Mouse (Mus musculus) heart, postnatal 0 days (tissue): ENCODE results near the gene Pde4dip.

ENCODE experiments used
- CTCF ChIP-seq: IDR thresholded peaks from 2 replicates; pipeline ENCODE4 v1.5.1; 2016; ENCODE audit warnings: antibody characterized with exemption, control low read depth, low read depth
- EP300 ChIP-seq: IDR thresholded peaks from 2 replicates; pipeline ENCODE4 v1.6.1; 2016; ENCODE audit warnings: antibody characterized with exemption, low read depth

DNA sequence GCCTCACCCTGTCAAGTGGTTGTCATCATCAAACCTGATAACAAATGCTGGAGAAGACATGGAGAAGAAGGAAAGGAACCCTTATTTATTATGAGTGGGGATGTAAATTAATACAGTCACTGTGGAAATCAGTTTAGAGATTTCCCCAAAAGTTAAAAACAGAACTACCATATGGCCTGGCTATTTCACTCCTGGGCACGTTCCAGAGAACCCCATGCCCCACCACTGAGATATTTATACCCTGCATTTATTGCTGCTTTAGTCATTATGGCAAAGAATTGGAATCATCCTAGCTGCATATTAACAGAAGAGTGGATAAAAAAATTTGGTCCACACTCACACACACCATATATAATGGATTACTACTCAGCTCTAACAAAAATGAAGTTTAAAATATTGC lies 98.4 kb downstream of the Pde4dip start:
- no peak for TF ChIP-seq CTCF
- no peak for TF ChIP-seq EP300
